Mouse (Mus musculus): ENCODE data around the gene Tpsb2.

DNA sequence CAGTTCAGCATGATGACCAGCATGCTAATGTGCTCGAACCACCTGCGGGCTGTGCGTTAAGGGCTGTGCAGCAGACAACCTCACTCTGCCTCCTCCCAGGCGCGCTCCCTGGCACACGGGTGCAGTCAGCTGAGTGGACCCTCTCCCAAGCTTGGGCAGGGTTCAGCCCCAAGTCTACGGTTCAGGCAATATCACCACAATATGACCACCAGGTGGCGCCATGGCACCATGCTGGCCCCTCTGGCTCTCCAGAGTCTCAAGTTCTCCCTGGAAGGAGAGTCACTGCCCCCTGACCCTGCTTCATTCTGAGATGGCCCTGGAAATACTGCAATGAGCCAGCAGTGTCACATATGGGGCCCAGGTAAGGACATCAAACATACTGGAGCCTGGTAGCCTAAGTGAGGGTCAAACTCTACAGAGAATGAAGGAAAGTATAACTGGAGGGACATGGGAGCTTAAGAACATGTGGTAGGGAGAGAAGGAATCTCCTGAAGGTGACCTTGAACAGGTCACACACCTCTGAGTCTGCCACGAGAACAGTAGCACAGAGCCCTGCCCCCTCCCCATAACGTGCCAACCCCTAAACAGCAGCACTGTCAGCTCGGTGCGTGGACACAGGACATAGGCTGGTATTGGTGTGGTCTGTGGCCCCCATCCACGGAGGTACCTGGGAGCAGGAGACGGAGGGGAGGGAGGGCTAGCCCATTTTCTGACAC is 31.9 kb downstream of the Tpsb2 start:
- TF ChIP-seq CTCF (conservative IDR thresholded peaks at IDR 0.05; ENCODE audit: low read length) (peak; percentile 77), POU5F1 (IDR thresholded peaks at IDR 0.05; ENCODE audit: borderline replicate concordance, low read length) (no peak), NANOG (IDR thresholded peaks at IDR 0.05; ENCODE audit: borderline replicate concordance, low read length) (no peak)
